Mouse (Mus musculus) hindbrain, embryonic 13.5 days (tissue): ENCODE measurements around the gene Hsf3. TPM values are rescaled to one million over a fixed set of nuclear protein-coding genes. Genes with fewer than 3 reads are reported as not detected.
"Not testable (repeated sequence)": the region's sequence is repeated elsewhere in the genome, so short reads cannot be mapped to it uniquely, and the experiment has no call there.

Source experiments
- ATAC-seq: fragments of 200-750 bp; cut with Nextera tagmentation; 2 replicates; pipeline ENCODE4 v1.8.0; 2017; ENCODE audit warnings: moderate TSS enrichment; ENCODE audit not compliant: low FRiP score
- H3K27ac ChIP-seq: fragments of 300-500 bp; sonication (generic); 2 replicates; pipeline ENCODE4 v1.5.1; 2015; ENCODE audit warnings: inconsistent platforms, mild to moderate bottlenecking, moderate library complexity
- H3K27me3 ChIP-seq: fragments of 300-500 bp; sonication (generic); 2 replicates; pipeline ENCODE4 v1.6.1; 2015; ENCODE audit warnings: mild to moderate bottlenecking, inconsistent platforms
- H3K36me3 ChIP-seq: fragments of 300-500 bp; sonication (generic); 2 replicates; pipeline ENCODE4 v1.6.1; 2015; ENCODE audit warnings: mild to moderate bottlenecking, inconsistent platforms
- H3K4me1 ChIP-seq: fragments of 300-500 bp; sonication (generic); replicated peaks from 2 replicates; pipeline ENCODE4 v1.6.1; 2015; ENCODE audit warnings: inconsistent platforms
- H3K4me2 ChIP-seq: fragments of 300-500 bp; sonication (generic); 2 replicates; pipeline ENCODE4 v1.6.1; 2015; ENCODE audit warnings: inconsistent platforms, mild to moderate bottlenecking, moderate library complexity
- H3K4me3 ChIP-seq: fragments of 300-500 bp; sonication (generic); 2 replicates; pipeline ENCODE4 v1.5.1; 2015; ENCODE audit warnings: mild to moderate bottlenecking, inconsistent platforms
- H3K9ac ChIP-seq: fragments of 300-500 bp; sonication (generic); 2 replicates; pipeline ENCODE4 v1.6.1; 2015; ENCODE audit warnings: mild to moderate bottlenecking, inconsistent platforms
- H3K9me3 ChIP-seq: fragments of 300-500 bp; sonication (generic); 2 replicates; pipeline ENCODE4 v1.6.1; 2016; ENCODE audit warnings: inconsistent platforms
- WGBS: fragments of 180-500 bp; shearing (Covaris S2); methylation state at CpG from one replicate; pipeline ENCODE4 v1.1.7; 2015; 5-methylcytosine and 5-hydroxymethylcytosine counted together
- polyA plus RNA-seq: library from polyadenylated mRNA; unstranded; fragments of >200 nt; fragmentation: Nextera tagmentation; extraction: Ambion mirVana; gene quantifications from 2 replicates; pipeline ENCODE4 v1.2.1, GENCODE M21; 2015

Gene Hsf3
- 0.06 TPM in 1 of 2 replicates, not detected in the other for polyA plus RNA-seq

GRCm38 (mm10) chrX:96456201-96456963 is at the start of gene Hsf3:
TSS of gene Hsf3 (minus strand) at chrX:96456294.
- 22% methylated on average over 9 of the region's 9 CpGs for WGBS
- H3K4me2 ChIP-seq = peak within 1 kb of the TSS; percentile 25
- H3K4me3 ChIP-seq = peak within 1 kb of the TSS; percentile 15
- H3K27ac ChIP-seq = no peak within 1 kb of the TSS
- no peaks in the 10 kb centered on the region for H3K27me3 ChIP-seq
- no peak within 1 kb of the TSS for H3K9ac ChIP-seq
- ATAC-seq = no peak
- H3K36me3 ChIP-seq = no peaks in the 10 kb centered on the region
- H3K9me3 ChIP-seq = no peaks in the 10 kb centered on the region
- H3K4me1 ChIP-seq = no peaks in the 10 kb centered on the region

- Histone ChIP-seq H3K36me3 (no peaks in the 10 kb centered on the region), H3K4me1 (no peaks in the 10 kb centered on the region), H3K27me3 (no peaks in the 10 kb centered on the region), H3K4me2 (no peak overlapping the region), H3K9me3 (no peaks in the 10 kb centered on the region), H3K4me3 (no peak overlapping the region), H3K9ac (no peak overlapping the region), H3K27ac (no peak overlapping the region)
- ATAC-seq = no peak
- 58% methylated on average over 1 of the region's 1 CpGs for WGBS
These were observed 45.5 kb upstream of the Hsf3 start for GRCm38 (mm10) chrX:96501580-96501979.

- Histone ChIP-seq H3K9ac (no peak within 1 kb of the TSS), H3K4me1 (no peaks in the 10 kb centered on the region), H3K4me2 (peak within 1 kb of the TSS; percentile 25), H3K27ac (no peak within 1 kb of the TSS), H3K27me3 (no peaks in the 10 kb centered on the region), H3K9me3 (no peaks in the 10 kb centered on the region), H3K4me3 (peak within 1 kb of the TSS; percentile 15; the same call in 1 of the 2 replicates), H3K36me3 (no peaks in the 10 kb centered on the region)
- no peak for ATAC-seq
- WGBS = 61% methylated on average over 2 of the region's 2 CpGs
These were observed 945 bp downstream of the Hsf3 start, which contains the start of gene Heph for GRCm38 (mm10) chrX:96455149-96455548. TSS of gene Heph (plus strand) at chrX:96455359.

- no peaks in the 10 kb centered on the region for H3K4me1 ChIP-seq
- no peak for ATAC-seq
- H3K27ac ChIP-seq = no peak overlapping the region
- no peak overlapping the region for H3K4me2 ChIP-seq
- no peaks in the 10 kb centered on the region for H3K27me3 ChIP-seq
- no peaks in the 10 kb centered on the region for H3K9me3 ChIP-seq
- no peak overlapping the region for H3K9ac ChIP-seq
- no peak overlapping the region for H3K4me3 ChIP-seq
- H3K36me3 ChIP-seq = no peaks in the 10 kb centered on the region
These were observed 36.7 kb downstream of the Hsf3 start for GRCm38 (mm10) chrX:96419383-96419782.

- H3K36me3 ChIP-seq = no peaks in the 10 kb centered on the region
- H3K4me3 ChIP-seq = no peak overlapping the region
- no peak for ATAC-seq
- no peaks in the 10 kb centered on the region for H3K27me3 ChIP-seq
- H3K9ac ChIP-seq = no peak overlapping the region
- H3K4me1 ChIP-seq = no peaks in the 10 kb centered on the region
- H3K9me3 ChIP-seq = no peaks in the 10 kb centered on the region
- no peak overlapping the region for H3K27ac ChIP-seq
- H3K4me2 ChIP-seq = no peak overlapping the region
- 43% methylated on average over 1 of the region's 1 CpGs for WGBS
These were observed 38.4 kb downstream of the Hsf3 start for GRCm38 (mm10) chrX:96417733-96418132.

- Histone ChIP-seq H3K4me3 (no peak overlapping the region), H3K4me1 (no peaks in the 10 kb centered on the region), H3K27ac (no peak overlapping the region), H3K27me3 (no peaks in the 10 kb centered on the region), H3K4me2 (no peak overlapping the region), H3K36me3 (no peaks in the 10 kb centered on the region), H3K9ac (no peak overlapping the region), H3K9me3 (no peaks in the 10 kb centered on the region)
- ATAC-seq = no peak
- 100% methylated on average over 1 of the region's 1 CpGs for WGBS
These were observed 39.1 kb downstream of the Hsf3 start for GRCm38 (mm10) chrX:96416970-96417369.

GRCm38 (mm10) chrX:96415351-96415750 is 40.7 kb downstream of the Hsf3 start:
- H3K9ac ChIP-seq, H3K4me2 ChIP-seq, H3K4me3 ChIP-seq, H3K4me1 ChIP-seq, H3K27me3 ChIP-seq, H3K27ac ChIP-seq, H3K36me3 ChIP-seq, H3K9me3 ChIP-seq, ATAC-seq: not testable (repeated sequence)
- WGBS = 85% methylated on average over 4 of the region's 4 CpGs

- Histone ChIP-seq H3K9me3 (no peaks in the 10 kb centered on the region), H3K27ac (no peak overlapping the region), H3K4me2 (no peak overlapping the region), H3K9ac (no peak overlapping the region), H3K36me3 (no peaks in the 10 kb centered on the region), H3K27me3 (no peaks in the 10 kb centered on the region), H3K4me3 (no peak overlapping the region), H3K4me1 (no peaks in the 10 kb centered on the region)
- no peak for ATAC-seq
- 79% methylated on average over 2 of the region's 2 CpGs for WGBS
These were observed 117.0 kb downstream of the Hsf3 start for GRCm38 (mm10) chrX:96339108-96339507.

- H3K9me3 ChIP-seq = no peaks in the 10 kb centered on the region
- no peaks in the 10 kb centered on the region for H3K4me1 ChIP-seq
- no peaks in the 10 kb centered on the region for H3K27me3 ChIP-seq
- 48% methylated on average over 4 of the region's 4 CpGs for WGBS
- no peak for ATAC-seq
- no peak overlapping the region for H3K27ac ChIP-seq
- H3K4me2 ChIP-seq = no peak overlapping the region
- H3K4me3 ChIP-seq = no peak overlapping the region
- no peaks in the 10 kb centered on the region for H3K36me3 ChIP-seq
- H3K9ac ChIP-seq = no peak overlapping the region
These were observed 126.3 kb downstream of the Hsf3 start for GRCm38 (mm10) chrX:96329764-96330163.

GRCm38 (mm10) chrX:96293338-96293737 is 162.8 kb downstream of the Hsf3 start, which contains the start of gene Vsig4:
TSS of gene Vsig4 (minus strand) at chrX:96293438.
- Histone ChIP-seq H3K4me2 (no peak within 1 kb of the TSS), H3K36me3 (no peaks in the 10 kb centered on the region), H3K9ac (no peak within 1 kb of the TSS), H3K4me3 (no peak within 1 kb of the TSS), H3K4me1 (no peaks in the 10 kb centered on the region), H3K9me3 (no peaks in the 10 kb centered on the region), H3K27me3 (no peaks in the 10 kb centered on the region), H3K27ac (no peak within 1 kb of the TSS)
- no peak for ATAC-seq
- WGBS = 96% methylated on average over 3 of the region's 3 CpGs

GRCm38 (mm10) chrX:96256509-96256908 is 199.6 kb downstream of the Hsf3 start:
- no peak for ATAC-seq

More at GRCm38 (mm10) chrX:96256509-96256908, 199.6 kb downstream of the Hsf3 start:
- Histone ChIP-seq H3K27ac (no peak overlapping the region), H3K4me3 (no peak overlapping the region), H3K4me1 (no peaks in the 10 kb centered on the region), H3K4me2 (no peak overlapping the region), H3K9ac (no peak overlapping the region), H3K36me3 (no peaks in the 10 kb centered on the region), H3K9me3 (no peaks in the 10 kb centered on the region), H3K27me3 (no peaks in the 10 kb centered on the region)
